Mouse (Mus musculus) testis, adult 2 months (tissue): ENCODE data around the gene Siae. TPM values are rescaled to one million over a fixed set of nuclear protein-coding genes. Genes with fewer than 3 reads are reported as not detected.

Experiments used
- H3K27ac ChIP-seq: fragments of 200-500 bp; 2 replicates; pipeline ENCODE4 v1.5.1; 2012; ENCODE audit warnings: low read depth, low read length; ENCODE audit not compliant: control insufficient read depth, insufficient read depth
- H3K27me3 ChIP-seq: fragments of 200-500 bp; 2 replicates; pipeline ENCODE4 v1.6.1; 2012; ENCODE audit warnings: mild to moderate bottlenecking, low read length, moderate library complexity; ENCODE audit not compliant: control insufficient read depth, insufficient read depth
- H3K36me3 ChIP-seq: fragments of 200-500 bp; 2 replicates; pipeline ENCODE4 v1.6.1; 2012; ENCODE audit warnings: mild to moderate bottlenecking, low read length; ENCODE audit not compliant: control insufficient read depth, insufficient read depth
- H3K4me1 ChIP-seq: fragments of 200-500 bp; 2 replicates; pipeline ENCODE4 v1.6.1; 2012; ENCODE audit warnings: low read length; ENCODE audit not compliant: control insufficient read depth, insufficient read depth
- H3K4me3 ChIP-seq: fragments of 200-500 bp; 2 replicates; pipeline ENCODE4 v1.5.1; 2012; ENCODE audit warnings: low read depth, mild to moderate bottlenecking, low read length, moderate library complexity, mixed read lengths; ENCODE audit not compliant: control insufficient read depth
- CTCF ChIP-seq: fragments of 200-500 bp; IDR thresholded peaks from 2 replicates; pipeline ENCODE4 v1.5.1; 2012; ENCODE audit warnings: low read depth, mild to moderate bottlenecking, inconsistent platforms, low read length, moderate library complexity; ENCODE audit not compliant: control insufficient read depth, insufficient read depth, insufficient replicate concordance
- POLR2A ChIP-seq: fragments of 200-500 bp; IDR thresholded peaks from 2 replicates; pipeline ENCODE4 v1.6.1; 2012; ENCODE audit warnings: low read depth, mild to moderate bottlenecking, inconsistent platforms, low read length, moderate library complexity; ENCODE audit not compliant: control insufficient read depth
- polyA plus RNA-seq: library from polyadenylated mRNA; depleted of rRNA; stranded (reverse); fragments of >200 nt; gene quantifications from 2 replicates; pipeline ENCODE4 v1.2.3, GENCODE M21; 2012; rRNA removed

The Siae gene
- polyA plus RNA-seq, 1 experiment = 11.9 TPM

- Histone ChIP-seq H3K4me1 (no peaks in the 10 kb centered on the region), H3K27me3 (no peaks in the 10 kb centered on the region), H3K27ac (no peak overlapping the region), H3K4me3 (no peak overlapping the region), H3K36me3 (no peaks in the 10 kb centered on the region)
- no peak for TF ChIP-seq POLR2A
- no peak for TF ChIP-seq CTCF
Measured at GRCm38 (mm10) chr9:37689970-37690686, 134.6 kb downstream of the Siae start.

Other genes starting within 250 kb of the Siae start
- gene Ccdc15, start 207.3 kb upstream of the Siae start, polyA plus RNA-seq = 3.4 and 4.6 TPM in 2 replicates
- 21.3 and 26.5 TPM in 2 replicates for gene Hepacam, start 188.3 kb upstream of the Siae start, polyA plus RNA-seq
- 1.0 and 1.2 TPM in 2 replicates for gene Robo4, start 153.8 kb upstream of the Siae start, polyA plus RNA-seq
- 1.0 and 1.4 TPM in 2 replicates for gene Robo3, start 122.5 kb upstream of the Siae start, polyA plus RNA-seq
- 10.5 and 16.6 TPM in 2 replicates for gene Msantd2, start 66.4 kb upstream of the Siae start, polyA plus RNA-seq
- gene Esam, start 27.6 kb upstream of the Siae start, polyA plus RNA-seq = 3.0 and 3.1 TPM in 2 replicates
- 0.60 and 0.89 TPM in 2 replicates for gene Vsig2, start 16.4 kb upstream of the Siae start, polyA plus RNA-seq
- 25.1 and 29.4 TPM in 2 replicates for gene Nrgn, start 2.8 kb upstream of the Siae start, polyA plus RNA-seq
- gene Spa17, start 58.0 kb downstream of the Siae start, polyA plus RNA-seq = 547 and 582 TPM in 2 replicates
- gene Tbrg1, start 101.6 kb downstream of the Siae start, polyA plus RNA-seq = 84.6 and 91.2 TPM in 2 replicates
- 0.70 and 0.85 TPM in 2 replicates for gene Panx3, start 113.5 kb downstream of the Siae start, polyA plus RNA-seq
- gene Olfr160, start 160.6 kb downstream of the Siae start, polyA plus RNA-seq = 0.19 TPM in 1 of 2 replicates, not detected in the other
- gene Olfr874, start 189.4 kb downstream of the Siae start, polyA plus RNA-seq = 0.26 and 0.53 TPM in 2 replicates
- gene Olfr875, start 216.2 kb downstream of the Siae start, polyA plus RNA-seq = 0.17 TPM in 1 of 2 replicates, not detected in the other
- gene Olfr876, start 247.3 kb downstream of the Siae start, polyA plus RNA-seq = not detected in 2 replicates